Mouse (Mus musculus): ENCODE data around the gene Sema3b. TPM values are rescaled to one million over a fixed set of nuclear protein-coding genes. Genes with fewer than 3 reads are reported as not detected.
A peak's percentile ranks its signal among the peaks of the same experiment; 100 is the strongest.

Sema3b gene
- polyA plus RNA-seq, 1 experiment from 2014 or later: 0.41 TPM

GRCm38 (mm10) chr9:107586974-107587832 lies 21.8 kb downstream of the Sema3b start, which contains the start of gene Ifrd2:
TSS of gene Ifrd2 (plus strand) at chr9:107587642.
- Histone ChIP-seq H3K27me3 (ENCODE audit: insufficient read depth, low read length) (no peaks in the 10 kb centered on the region), H3K4me3 (ENCODE audit: low read depth, low read length) (peak within 1 kb of the TSS; percentile 65), H3K9me3 (ENCODE audit: low read length) (no peaks in the 10 kb centered on the region), H3K27ac (ENCODE audit: low read depth) (peak within 1 kb of the TSS; percentile 94), H3K4me2 (ENCODE audit: low read depth, low read length) (peak within 1 kb of the TSS; percentile 80), H3K36me3 (replicated peaks; ENCODE audit: insufficient read depth, low read length) (peaks cover 38% of the 10 kb centered on the region), H3K9ac (replicated peaks) (peak within 1 kb of the TSS; percentile 75), H3K4me1 (ENCODE audit: insufficient read depth) (peaks cover 26% of the 10 kb centered on the region)
- ATAC-seq: peak; percentile 93
- 9% methylated on average over 44 of the region's 46 CpGs for WGBS (ENCODE audit: insufficient replicate concordance)
- TF ChIP-seq EP300 (IDR thresholded peaks at IDR 0.05; ENCODE audit: low read depth) (peak; percentile 99), CTCF (IDR thresholded peaks at IDR 0.05; ENCODE audit: low read depth) (no peak)
- peak; percentile 98 for DNase-seq

GRCm38 (mm10) chr9:107586504-107586903 lies 22.5 kb downstream of the Sema3b start:
- Histone ChIP-seq H3K9ac (replicated peaks) (peak overlapping the region; percentile 28), H3K27ac (ENCODE audit: low read depth) (peak overlapping the region; percentile 94)
- no peak for ATAC-seq

GRCm38 (mm10) chr9:107583174-107583573 lies 25.9 kb downstream of the Sema3b start:
- H3K27ac ChIP-seq (ENCODE audit: low read depth): no peak overlapping the region
- no peaks in the 10 kb centered on the region for H3K9me3 ChIP-seq (ENCODE audit: low read length)
- ATAC-seq (no peak), DNase-seq (no peak)
- no peak overlapping the region for H3K4me2 ChIP-seq (ENCODE audit: low read depth, low read length)
- H3K9ac ChIP-seq (replicated peaks): no peak overlapping the region
- H3K4me3 ChIP-seq (ENCODE audit: low read depth, low read length): no peak overlapping the region
- peaks cover 26% of the 10 kb centered on the region for H3K4me1 ChIP-seq (ENCODE audit: insufficient read depth)
- H3K36me3 ChIP-seq (replicated peaks; ENCODE audit: insufficient read depth, low read length): peaks cover 16% of the 10 kb centered on the region
- no peaks in the 10 kb centered on the region for H3K27me3 ChIP-seq (ENCODE audit: insufficient read depth, low read length)
- TF ChIP-seq EP300 (IDR thresholded peaks at IDR 0.05; ENCODE audit: low read depth): no peak
- no peak for TF ChIP-seq CTCF (IDR thresholded peaks at IDR 0.05; ENCODE audit: low read depth)
- 88% methylated on average over 14 of the region's 14 CpGs for WGBS (ENCODE audit: insufficient replicate concordance)

More at GRCm38 (mm10) chr9:107586504-107586903, 22.5 kb downstream of the Sema3b start:
- DNase-seq: no peak
- 77% methylated on average over 5 of the region's 5 CpGs for WGBS (ENCODE audit: insufficient replicate concordance)
- TF ChIP-seq EP300 (IDR thresholded peaks at IDR 0.05; ENCODE audit: low read depth): no peak
- TF ChIP-seq CTCF (IDR thresholded peaks at IDR 0.05; ENCODE audit: low read depth): no peak
- Histone ChIP-seq H3K4me3 (ENCODE audit: low read depth, low read length) (peak overlapping the region; percentile 65), H3K4me1 (ENCODE audit: insufficient read depth) (peaks cover 33% of the 10 kb centered on the region), H3K9me3 (ENCODE audit: low read length) (no peaks in the 10 kb centered on the region), H3K4me2 (ENCODE audit: low read depth, low read length) (peak overlapping the region; percentile 54), H3K36me3 (replicated peaks; ENCODE audit: insufficient read depth, low read length) (peaks cover 31% of the 10 kb centered on the region), H3K27me3 (ENCODE audit: insufficient read depth, low read length) (no peaks in the 10 kb centered on the region)

- Histone ChIP-seq H3K9ac (replicated peaks) (peak overlapping the region; percentile 86), H3K4me3 (ENCODE audit: low read depth, low read length) (no peak overlapping the region), H3K4me2 (ENCODE audit: low read depth, low read length) (peak overlapping the region; percentile 97), H3K27ac (ENCODE audit: low read depth) (peak overlapping the region; percentile 94; the same call in 1 of the 2 replicates), H3K9me3 (ENCODE audit: low read length) (no peaks in the 10 kb centered on the region), H3K27me3 (ENCODE audit: insufficient read depth, low read length) (no peaks in the 10 kb centered on the region), H3K36me3 (replicated peaks; ENCODE audit: insufficient read depth, low read length) (peaks cover 16% of the 10 kb centered on the region), H3K4me1 (ENCODE audit: insufficient read depth) (peaks cover 30% of the 10 kb centered on the region)
- 80% methylated on average over 7 of the region's 7 CpGs for WGBS (ENCODE audit: insufficient replicate concordance)
- DNase-seq (no peak), ATAC-seq (no peak)
- TF ChIP-seq EP300 (IDR thresholded peaks at IDR 0.05; ENCODE audit: low read depth) (no peak), CTCF (IDR thresholded peaks at IDR 0.05; ENCODE audit: low read depth) (no peak)
Observed at GRCm38 (mm10) chr9:107582509-107583062, 26.4 kb downstream of the Sema3b start.

GRCm38 (mm10) chr9:107581584-107581983 lies 27.4 kb downstream of the Sema3b start:
- H3K9me3 ChIP-seq (ENCODE audit: low read length): no peaks in the 10 kb centered on the region
- peak overlapping the region; percentile 86 for H3K9ac ChIP-seq (replicated peaks)
- WGBS (ENCODE audit: insufficient replicate concordance): 37% methylated on average over 4 of the region's 4 CpGs
- H3K27ac ChIP-seq (ENCODE audit: low read depth): peak overlapping the region; percentile 94
- DNase-seq (no peak), ATAC-seq (no peak)
- peak overlapping the region; percentile 55 for H3K4me3 ChIP-seq (ENCODE audit: low read depth, low read length)
- peaks cover 16% of the 10 kb centered on the region for H3K36me3 ChIP-seq (replicated peaks; ENCODE audit: insufficient read depth, low read length)
- H3K4me2 ChIP-seq (ENCODE audit: low read depth, low read length): peak overlapping the region; percentile 97
- H3K4me1 ChIP-seq (ENCODE audit: insufficient read depth): peaks cover 36% of the 10 kb centered on the region
- no peaks in the 10 kb centered on the region for H3K27me3 ChIP-seq (ENCODE audit: insufficient read depth, low read length)
- TF ChIP-seq CTCF (IDR thresholded peaks at IDR 0.05; ENCODE audit: low read depth): no peak
- TF ChIP-seq EP300 (IDR thresholded peaks at IDR 0.05; ENCODE audit: low read depth): no peak
